Mouse (Mus musculus) layer of hippocampus, adult 2 months (tissue): ENCODE measurements around the gene Cdc25b. TPM values are rescaled to one million over a fixed set of nuclear protein-coding genes. Genes with fewer than 3 reads are reported as not detected.
A peak's percentile ranks its signal among the peaks of the same experiment; 100 is the strongest.

Source experiments
- DNase-seq, 2 experiments: peaks; one replicate each; pipeline ENCODE4 v3.0.0; 2022; ENCODE audit warnings: low spot score in 2 of 2
- H3K27ac ChIP-seq: fragments of 200-600 bp; 2 replicates; pipeline ENCODE4 v1.8.1; 2022
- H3K4me3 ChIP-seq: fragments of 200-600 bp; 2 replicates; pipeline ENCODE4 v1.8.1; 2022; ENCODE audit warnings: mild to moderate bottlenecking
- CTCF ChIP-seq: fragments of 200-600 bp; conservative IDR thresholded peaks from 2 replicates; pipeline ENCODE4 v1.8.1; 2022; ENCODE audit warnings: antibody characterized with exemption, mild to moderate bottlenecking, moderate library complexity
- total RNA-seq, 2 experiments: library from RNA; stranded (reverse); gene quantifications; 2 replicates each; pipeline ENCODE4 v1.2.3; 2021

Gene Cdc25b
- total RNA-seq, 2 experiments from 2014 or later: 23.4 to 25.5 TPM

DNA sequence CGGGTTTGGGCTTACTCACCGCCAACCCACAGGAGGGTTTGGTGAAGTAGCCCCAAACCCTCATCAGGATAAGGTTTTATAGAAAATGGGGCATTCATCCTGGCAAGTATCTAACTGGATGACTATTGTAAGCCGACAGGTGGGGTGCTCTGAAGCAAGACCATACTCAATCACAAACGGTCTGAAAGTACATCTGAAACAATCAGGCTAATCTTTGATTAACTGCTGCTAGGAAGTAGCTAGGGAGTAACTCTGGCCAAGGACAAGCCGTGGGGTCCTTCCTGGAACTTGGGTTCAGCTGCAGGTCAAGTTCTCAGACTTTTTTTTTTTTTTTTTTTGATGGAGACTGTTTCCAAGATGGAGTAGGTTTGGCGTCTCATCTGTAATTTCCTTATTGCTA is 18.8 kb upstream of the Cdc25b start:
- no peak for TF ChIP-seq CTCF
- DNase-seq: no peak

DNA sequence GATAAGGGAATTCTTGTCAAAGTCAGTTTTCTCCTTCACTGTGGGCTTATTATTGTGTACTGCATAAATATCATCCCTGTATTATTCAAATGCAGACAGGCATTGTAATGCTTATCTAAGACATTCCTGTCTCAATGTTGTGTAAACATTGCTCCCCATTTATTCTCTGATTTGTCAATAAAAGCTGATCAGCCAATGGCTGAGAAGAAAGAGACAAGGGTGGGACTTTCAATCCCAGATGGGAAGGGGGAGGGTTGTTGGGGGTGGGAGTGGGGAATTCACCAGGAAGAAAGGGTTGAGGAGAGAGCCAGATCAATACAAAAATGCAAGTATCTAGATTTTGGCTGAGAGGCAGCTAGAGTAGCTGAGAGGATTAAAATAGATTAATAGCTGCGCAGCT is 17.8 kb upstream of the Cdc25b start:
- peak overlapping the region; percentile 6; the same call in 1 of the 2 replicates for H3K27ac ChIP-seq
- no peak for DNase-seq
- no peak for TF ChIP-seq CTCF
- H3K4me3 ChIP-seq: no peak overlapping the region

More for the DNA sequence above, 18.8 kb upstream of the Cdc25b start:
- H3K27ac ChIP-seq: no peak overlapping the region
- H3K4me3 ChIP-seq: no peak overlapping the region

DNA sequence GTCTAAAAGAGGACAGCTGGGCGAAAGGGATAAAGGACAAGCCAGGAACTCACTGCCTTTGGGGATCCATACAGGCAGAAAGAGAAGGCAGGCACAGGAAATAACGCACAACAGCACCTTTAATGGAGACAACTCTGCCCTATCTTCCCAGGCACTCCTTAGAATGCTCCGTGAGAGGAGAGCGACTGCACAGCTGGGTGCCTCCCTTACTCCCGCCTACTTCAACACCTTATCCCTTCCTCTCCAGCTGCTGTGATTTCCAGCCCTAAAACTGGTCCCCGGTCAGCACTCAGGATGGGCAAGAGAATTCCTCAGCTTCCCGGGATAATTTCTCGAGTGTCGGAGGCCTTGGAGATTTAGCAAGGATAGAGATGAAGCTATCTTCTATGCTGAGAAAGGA is 15.8 kb upstream of the Cdc25b start:
- TF ChIP-seq CTCF: no peak
- DNase-seq: no peak
- peak overlapping the region; percentile 53 for H3K4me3 ChIP-seq
- H3K27ac ChIP-seq: peak overlapping the region; percentile 82

DNA sequence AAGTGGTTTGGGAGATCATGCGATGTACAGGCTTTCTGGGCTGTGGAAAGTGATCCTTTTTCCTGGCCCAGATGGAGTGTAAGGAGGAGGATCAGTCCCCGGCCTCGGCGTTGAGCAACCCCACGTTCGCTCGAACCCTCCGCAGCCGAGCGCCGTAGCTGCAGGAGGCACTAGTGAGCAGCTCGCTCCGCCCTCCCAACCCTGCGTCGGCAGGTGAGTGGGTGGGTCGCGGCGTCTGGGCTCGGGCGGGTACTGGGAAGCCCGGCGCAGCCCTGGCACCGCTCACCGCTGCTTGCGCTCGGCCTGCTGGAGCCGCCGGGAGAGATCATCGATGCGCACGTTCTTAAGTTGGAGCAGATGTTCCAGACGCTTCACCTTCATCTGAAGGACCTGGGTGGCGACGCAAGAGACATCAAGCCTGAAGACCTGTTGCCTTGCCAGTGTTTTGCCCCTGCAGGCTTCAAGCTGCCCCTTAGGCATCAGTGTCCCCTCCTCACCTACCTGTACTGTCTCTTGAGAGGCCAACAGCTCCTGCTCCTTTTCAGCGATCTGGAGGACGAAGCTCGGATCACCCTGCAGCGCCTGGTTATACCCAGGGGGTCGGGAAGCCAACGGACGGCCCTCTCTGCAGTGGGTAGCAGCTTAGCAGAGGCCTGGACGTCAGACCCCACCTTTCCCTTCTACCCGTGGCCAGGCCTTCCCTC is 15.2 kb upstream of the Cdc25b start:
- peak; percentile 80 to 81 for DNase-seq
- TF ChIP-seq CTCF: peak; percentile 67
- Histone ChIP-seq H3K4me3 (peak overlapping the region; percentile 53), H3K27ac (peak overlapping the region; percentile 82)

GRCm38 (mm10) chr2:131172322-131172721 is 14.4 kb upstream of the Cdc25b start:
- no peak for TF ChIP-seq CTCF
- DNase-seq: no peak
- H3K4me3 ChIP-seq: no peak overlapping the region
- H3K27ac ChIP-seq: no peak overlapping the region

- peak; percentile 73 to 79 for DNase-seq
- TF ChIP-seq CTCF: no peak
- Histone ChIP-seq H3K27ac (peak overlapping the region; percentile 43; the same call in 1 of the 2 replicates), H3K4me3 (peak overlapping the region; percentile 62)
Observed at GRCm38 (mm10) chr2:131174700-131175099, 12.0 kb upstream of the Cdc25b start.

GRCm38 (mm10) chr2:131175286-131175944 is 11.3 kb upstream of the Cdc25b start:
- H3K4me3 ChIP-seq: no peak overlapping the region
- DNase-seq: no peak
- no peak for TF ChIP-seq CTCF
- H3K27ac ChIP-seq: 0 out of 2 replicates have a peak overlapping the region, but pooled peaks have one; percentile 43

DNA sequence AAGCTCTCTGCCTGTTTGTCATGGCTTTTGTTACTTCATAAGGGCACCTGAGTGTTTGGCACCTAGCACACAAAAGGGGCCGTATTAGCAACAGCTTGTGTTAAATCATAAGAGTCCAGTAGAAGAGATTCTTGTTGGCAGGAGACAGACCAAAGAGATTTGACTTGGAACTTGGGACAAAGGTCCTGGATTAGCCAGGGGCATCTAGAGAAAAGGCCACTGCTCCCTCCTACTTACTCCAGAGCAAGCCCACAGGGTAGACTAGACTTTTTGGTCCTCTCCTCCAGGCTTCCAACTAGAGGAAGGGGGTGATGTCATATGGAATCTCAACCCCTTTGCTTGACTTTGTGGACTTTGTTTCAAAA is 10.8 kb upstream of the Cdc25b start:
- TF ChIP-seq CTCF: no peak
- H3K27ac ChIP-seq: no peak overlapping the region
- no peak overlapping the region for H3K4me3 ChIP-seq
- no peak for DNase-seq

DNA sequence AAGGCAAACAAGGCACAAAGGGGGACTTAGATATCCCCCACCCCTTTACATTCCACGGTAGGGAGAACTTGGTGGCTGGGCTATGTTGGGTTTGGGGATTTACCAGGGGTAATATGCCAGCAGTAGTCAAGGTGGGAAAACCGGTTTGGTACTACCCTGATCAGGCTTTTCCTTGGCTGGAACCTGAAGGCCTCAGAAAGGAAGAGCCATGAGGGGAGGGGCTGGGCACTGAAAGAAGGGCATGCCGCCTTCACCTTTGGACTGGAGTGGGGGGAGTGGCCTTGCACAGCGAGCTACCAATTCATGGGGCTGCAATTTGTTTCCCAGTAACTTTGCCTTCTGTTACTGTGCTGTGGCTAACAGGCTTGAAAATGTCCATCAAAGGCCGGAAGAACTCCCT is 10.3 kb upstream of the Cdc25b start:
- no peak for DNase-seq
- no peak for TF ChIP-seq CTCF
- no peak overlapping the region for H3K4me3 ChIP-seq
- no peak overlapping the region for H3K27ac ChIP-seq

DNA sequence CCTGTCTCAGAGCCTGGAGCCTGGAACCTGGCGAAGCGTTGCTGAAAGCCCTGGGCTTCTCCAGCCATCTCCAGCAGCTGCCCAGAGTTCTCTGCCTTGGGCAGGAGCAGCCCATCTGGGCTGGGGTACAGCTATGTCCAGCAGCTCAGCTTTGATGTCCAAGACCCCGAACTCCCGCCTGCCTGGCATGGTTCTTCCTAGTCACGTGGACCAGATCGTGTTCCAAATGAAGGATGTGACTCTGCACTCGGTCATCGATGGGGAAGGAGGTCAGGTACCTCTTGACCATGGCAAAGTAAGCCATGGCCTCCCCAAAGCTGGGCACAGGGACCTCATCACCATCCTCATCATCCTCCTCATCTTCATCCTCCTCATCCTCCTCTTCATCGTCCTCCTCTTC is 8.8 kb upstream of the Cdc25b start:
- DNase-seq: no peak
- Histone ChIP-seq H3K27ac (peak overlapping the region; percentile 43), H3K4me3 (peak overlapping the region; percentile 90)
- no peak for TF ChIP-seq CTCF

GRCm38 (mm10) chr2:131178828-131179245 is 7.9 kb upstream of the Cdc25b start:
- Histone ChIP-seq H3K27ac (peak overlapping the region; percentile 94), H3K4me3 (peak overlapping the region; percentile 90)
- no peak for TF ChIP-seq CTCF
- DNase-seq: no peak

- DNase-seq: peak; percentile 55 to 58
- Histone ChIP-seq H3K27ac (peak overlapping the region; percentile 94), H3K4me3 (peak overlapping the region; percentile 90)
- peak; percentile 18 for TF ChIP-seq CTCF
Observed at GRCm38 (mm10) chr2:131179246-131179886, 7.4 kb upstream of the Cdc25b start.

DNA sequence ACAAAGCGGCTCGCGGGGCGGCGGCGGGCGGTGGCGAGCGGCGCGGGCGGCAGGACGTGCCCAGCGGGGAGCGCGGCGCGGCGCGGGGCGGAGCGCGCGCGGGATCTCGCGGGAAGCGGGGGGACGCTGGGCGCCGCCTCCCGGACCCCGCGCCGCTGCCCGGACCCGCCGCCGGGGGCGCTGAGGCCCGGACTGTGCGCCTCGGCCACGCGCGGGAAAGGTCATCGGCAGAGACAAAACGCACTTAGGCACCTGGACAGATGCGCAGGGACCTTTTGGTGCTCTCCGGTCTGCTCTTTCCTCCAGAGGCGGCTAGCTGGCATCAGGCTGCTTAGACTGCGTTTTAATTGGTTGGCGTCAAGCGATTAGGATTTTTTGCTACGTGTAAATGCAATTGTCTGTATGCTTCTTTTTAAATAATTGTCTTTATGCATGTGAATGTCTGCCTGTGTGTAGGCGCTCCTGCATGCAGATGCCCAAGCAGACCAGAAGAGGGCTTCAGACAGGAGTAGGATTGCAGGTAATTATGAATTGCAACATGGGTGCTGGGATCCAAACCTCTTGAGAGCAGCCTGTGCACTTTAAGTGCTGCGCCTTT is 6.7 kb upstream of the Cdc25b start, which contains the start of gene Cenpb:
Gene Cenpb, minus strand, starts transcription at position 78 of the 598 bp plus-strand sequence.
- peak; percentile 71 for TF ChIP-seq CTCF
- DNase-seq: peak; percentile 81 to 85
- Histone ChIP-seq H3K4me3 (peak within 1 kb of the TSS; percentile 90), H3K27ac (peak within 1 kb of the TSS; percentile 98)
